Mouse (Mus musculus) small intestine, adult 2 months (tissue): ENCODE data around the gene Kcnh7.

ENCODE experiments used
- CTCF ChIP-seq: fragments of 200-500 bp; IDR thresholded peaks from 2 replicates; pipeline ENCODE4 v1.5.1; 2012; ENCODE audit warnings: low read depth, mild to moderate bottlenecking, control low read depth, inconsistent platforms, low read length, moderate library complexity, mixed read lengths; ENCODE audit not compliant: insufficient replicate concordance, insufficient read length; ENCODE audit errors: extremely low read depth
- POLR2A ChIP-seq: fragments of 200-500 bp; IDR thresholded peaks from 2 replicates; pipeline ENCODE4 v1.6.1; 2012; ENCODE audit warnings: low read depth, mild to moderate bottlenecking, control low read depth, inconsistent platforms, low read length, moderate library complexity

DNA sequence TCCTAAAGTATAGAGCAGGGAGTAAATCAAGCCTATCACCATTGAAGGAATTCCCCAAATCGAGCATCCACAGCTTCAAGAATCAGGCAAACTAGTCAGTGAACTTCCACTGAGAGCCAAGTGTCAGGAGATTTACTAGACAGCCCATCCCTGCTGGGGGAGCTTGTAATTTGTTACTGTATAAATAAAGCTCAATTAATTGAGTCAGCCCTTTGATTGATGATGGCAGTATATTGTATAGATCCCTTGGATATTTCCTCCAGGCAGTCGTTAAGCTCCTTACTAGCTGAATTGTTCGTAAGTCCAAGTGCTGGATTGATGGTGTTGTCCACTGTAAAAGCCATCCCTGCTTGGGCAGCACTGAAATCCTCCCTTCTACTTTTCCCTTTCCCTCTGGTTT is 514.2 kb downstream of the Kcnh7 start:
- no peak for TF ChIP-seq CTCF
- TF ChIP-seq POLR2A, result no peak
